Mouse (Mus musculus) neural tube, embryonic 12.5 days (tissue): ENCODE data around the gene Ikbkg. TPM values are rescaled to one million over a fixed set of nuclear protein-coding genes. Genes with fewer than 3 reads are reported as not detected.
"Not testable (repeated sequence)": the region's sequence is repeated elsewhere in the genome, so short reads cannot be mapped to it uniquely, and the experiment has no call there.

Experiments used
- ATAC-seq: fragments of 200-750 bp; cut with Nextera tagmentation; 2 replicates; pipeline ENCODE4 v1.8.0; 2017; ENCODE audit warnings: low read depth, mild to moderate bottlenecking, moderate TSS enrichment, moderate library complexity; ENCODE audit not compliant: low FRiP score
- H3K27ac ChIP-seq: fragments of 300-500 bp; sonication (generic); 2 replicates; pipeline ENCODE4 v1.5.1; 2016
- H3K27me3 ChIP-seq: fragments of 300-500 bp; sonication (generic); replicated peaks from 2 replicates; pipeline ENCODE4 v1.6.1; 2016; ENCODE audit warnings: mild to moderate bottlenecking
- H3K36me3 ChIP-seq: fragments of 300-500 bp; sonication (generic); 2 replicates; pipeline ENCODE4 v1.6.1; 2016; ENCODE audit warnings: mild to moderate bottlenecking
- H3K4me1 ChIP-seq: fragments of 300-500 bp; sonication (generic); 2 replicates; pipeline ENCODE4 v1.6.1; 2016
- H3K4me2 ChIP-seq: fragments of 300-500 bp; sonication (generic); replicated peaks from 2 replicates; pipeline ENCODE4 v1.6.1; 2016; ENCODE audit warnings: mild to moderate bottlenecking
- H3K4me3 ChIP-seq: fragments of 300-500 bp; sonication (generic); 2 replicates; pipeline ENCODE4 v1.5.1; 2016
- H3K9ac ChIP-seq: fragments of 300-500 bp; sonication (generic); 2 replicates; pipeline ENCODE4 v1.6.1; 2016; ENCODE audit warnings: mild to moderate bottlenecking
- H3K9me3 ChIP-seq: fragments of 300-500 bp; sonication (generic); 2 replicates; pipeline ENCODE4 v1.6.1; 2016; ENCODE audit warnings: mild to moderate bottlenecking
- WGBS: fragments of 180-500 bp; shearing (Covaris S2); methylation state at CpG from one replicate; pipeline ENCODE4 v1.1.7; 2016; 5-methylcytosine and 5-hydroxymethylcytosine counted together
- polyA plus RNA-seq: library from polyadenylated mRNA; unstranded; fragments of >200 nt; fragmentation: Nextera tagmentation; extraction: Ambion mirVana; gene quantifications from 2 replicates; pipeline ENCODE4 v1.2.1, GENCODE M21; 2016

Ikbkg gene
- polyA plus RNA-seq, 1 experiment from 2014 or later = 21.2 TPM

GRCm38 (mm10) chrX:74408340-74408739, 15.2 kb downstream of the Ikbkg start:
- no peak for ATAC-seq
- Histone ChIP-seq H3K27ac (no peak overlapping the region), H3K4me3 (no peak overlapping the region), H3K4me2 (no peak overlapping the region), H3K9ac (no peak overlapping the region), H3K4me1 (no peaks in the 10 kb centered on the region), H3K27me3 (no peaks in the 10 kb centered on the region), H3K9me3 (no peaks in the 10 kb centered on the region), H3K36me3 (no peaks in the 10 kb centered on the region)
- WGBS = 53% methylated on average over 2 of the region's 2 CpGs

GRCm38 (mm10) chrX:74413377-74413776, 20.3 kb downstream of the Ikbkg start:
- Histone ChIP-seq H3K4me2 (no peak overlapping the region), H3K4me1 (no peaks in the 10 kb centered on the region), H3K27ac (no peak overlapping the region), H3K27me3 (no peaks in the 10 kb centered on the region), H3K36me3 (no peaks in the 10 kb centered on the region), H3K9me3 (no peaks in the 10 kb centered on the region), H3K4me3 (no peak overlapping the region), H3K9ac (no peak overlapping the region)
- ATAC-seq = peak; percentile 44; the same call in 1 of the 2 replicates

- H3K4me1 ChIP-seq = no peaks in the 10 kb centered on the region
- no peak for ATAC-seq
Observed at GRCm38 (mm10) chrX:74424443-74424842, 31.4 kb downstream of the Ikbkg start.

GRCm38 (mm10) chrX:74425195-74425594, 32.1 kb downstream of the Ikbkg start:
- H3K4me1 ChIP-seq = no peaks in the 10 kb centered on the region
- H3K36me3 ChIP-seq = no peaks in the 10 kb centered on the region
- ATAC-seq = no peak
- H3K4me2 ChIP-seq = no peak overlapping the region
- H3K27me3 ChIP-seq = no peaks in the 10 kb centered on the region
- WGBS = 83% methylated on average over 4 of the region's 4 CpGs
- H3K27ac ChIP-seq = no peak overlapping the region
- no peak overlapping the region for H3K9ac ChIP-seq
- no peaks in the 10 kb centered on the region for H3K9me3 ChIP-seq
- no peak overlapping the region for H3K4me3 ChIP-seq

More at GRCm38 (mm10) chrX:74424443-74424842, 31.4 kb downstream of the Ikbkg start:
- no peak overlapping the region for H3K27ac ChIP-seq
- no peak overlapping the region for H3K4me2 ChIP-seq
- no peaks in the 10 kb centered on the region for H3K27me3 ChIP-seq
- H3K9ac ChIP-seq = no peak overlapping the region
- H3K4me3 ChIP-seq = no peak overlapping the region
- H3K36me3 ChIP-seq = no peaks in the 10 kb centered on the region
- no peaks in the 10 kb centered on the region for H3K9me3 ChIP-seq

- no peak overlapping the region for H3K4me2 ChIP-seq
- ATAC-seq = no peak
Observed at GRCm38 (mm10) chrX:74426256-74426655, 33.2 kb downstream of the Ikbkg start.

GRCm38 (mm10) chrX:74427116-74427515, 34.0 kb downstream of the Ikbkg start:
- Histone ChIP-seq H3K4me3 (no peak overlapping the region), H3K36me3 (no peaks in the 10 kb centered on the region), H3K4me1 (no peaks in the 10 kb centered on the region), H3K9me3 (no peaks in the 10 kb centered on the region), H3K27ac (no peak overlapping the region), H3K4me2 (no peak overlapping the region), H3K27me3 (no peaks in the 10 kb centered on the region), H3K9ac (no peak overlapping the region)
- 81% methylated on average over 3 of the region's 3 CpGs for WGBS
- ATAC-seq = no peak

More at GRCm38 (mm10) chrX:74426256-74426655, 33.2 kb downstream of the Ikbkg start:
- 66% methylated on average over 1 of the region's 1 CpGs for WGBS
- Histone ChIP-seq H3K27ac (no peak overlapping the region), H3K4me3 (no peak overlapping the region), H3K36me3 (no peaks in the 10 kb centered on the region), H3K9ac (no peak overlapping the region), H3K27me3 (no peaks in the 10 kb centered on the region), H3K4me1 (no peaks in the 10 kb centered on the region), H3K9me3 (no peaks in the 10 kb centered on the region)

GRCm38 (mm10) chrX:74428146-74428825, 35.2 kb downstream of the Ikbkg start:
- Histone ChIP-seq H3K27me3 (no peaks in the 10 kb centered on the region), H3K9me3 (no peaks in the 10 kb centered on the region), H3K4me3 (peak overlapping the region; percentile 44), H3K4me2 (peak overlapping the region; percentile 60), H3K27ac (no peak overlapping the region), H3K4me1 (no peaks in the 10 kb centered on the region), H3K9ac (peak overlapping the region; percentile 40), H3K36me3 (peaks cover 3% of the 10 kb centered on the region; the same call in 1 of the 2 replicates)
- WGBS = 24% methylated on average over 35 of the region's 35 CpGs
- peak; percentile 45 for ATAC-seq

- H3K4me2 ChIP-seq = peak within 1 kb of the TSS; percentile 60
- H3K9me3 ChIP-seq = no peaks in the 10 kb centered on the region
- H3K9ac ChIP-seq = peak within 1 kb of the TSS; percentile 42
- ATAC-seq = peak; percentile 90
- H3K27ac ChIP-seq = 0 out of 2 replicates have a peak within 1 kb of the TSS, but pooled peaks have one; percentile 10
- H3K36me3 ChIP-seq = peaks cover 8% of the 10 kb centered on the region; the same call in 1 of the 2 replicates
- no peaks in the 10 kb centered on the region for H3K27me3 ChIP-seq
- 16% methylated on average over 25 of the region's 25 CpGs for WGBS
- H3K4me1 ChIP-seq = no peaks in the 10 kb centered on the region
- H3K4me3 ChIP-seq = peak within 1 kb of the TSS; percentile 44
Observed at GRCm38 (mm10) chrX:74428826-74429276, 35.8 kb downstream of the Ikbkg start, which contains the start of gene G6pdx. Gene G6pdx (minus strand): TSS chrX:74429194.

GRCm38 (mm10) chrX:74429290-74429821, 36.3 kb downstream of the Ikbkg start:
- Histone ChIP-seq H3K36me3 (peaks cover 13% of the 10 kb centered on the region; the same call in 1 of the 2 replicates), H3K4me2 (peak overlapping the region; percentile 60), H3K27me3 (no peaks in the 10 kb centered on the region), H3K4me3 (peak overlapping the region; percentile 44), H3K9ac (peak overlapping the region; percentile 42), H3K9me3 (no peaks in the 10 kb centered on the region), H3K27ac (0 out of 2 replicates have a peak overlapping the region, but pooled peaks have one; percentile 10), H3K4me1 (no peaks in the 10 kb centered on the region)
- ATAC-seq = peak; percentile 61
- 11% methylated on average over 22 of the region's 22 CpGs for WGBS

GRCm38 (mm10) chrX:74451157-74451912, 58.2 kb downstream of the Ikbkg start:
- Histone ChIP-seq H3K4me2 (no peak overlapping the region), H3K27ac (no peak overlapping the region), H3K4me3 (no peak overlapping the region), H3K9me3 (no peaks in the 10 kb centered on the region), H3K36me3 (peaks cover 7% of the 10 kb centered on the region; the same call in 1 of the 2 replicates), H3K4me1 (no peaks in the 10 kb centered on the region), H3K27me3 (no peaks in the 10 kb centered on the region), H3K9ac (no peak overlapping the region)
- ATAC-seq = no peak
- 79% methylated on average over 4 of the region's 4 CpGs for WGBS

- Histone ChIP-seq H3K27me3 (no peaks in the 10 kb centered on the region), H3K9me3 (no peaks in the 10 kb centered on the region), H3K4me1 (no peaks in the 10 kb centered on the region), H3K4me2 (no peak overlapping the region), H3K27ac (no peak overlapping the region), H3K4me3 (no peak overlapping the region), H3K9ac (no peak overlapping the region), H3K36me3 (peaks cover 7% of the 10 kb centered on the region; the same call in 1 of the 2 replicates)
- WGBS = 14% methylated on average over 4 of the region's 4 CpGs
- peak; percentile 80; the same call in 1 of the 2 replicates for ATAC-seq
Observed at GRCm38 (mm10) chrX:74452773-74453172, 59.7 kb downstream of the Ikbkg start.

- WGBS = 78% methylated on average over 12 of the region's 14 CpGs
Observed at GRCm38 (mm10) chrX:74481349-74481885, 88.3 kb downstream of the Ikbkg start, which contains the start of gene Gm6880. Gene Gm6880 (minus strand): TSS chrX:74481399.

More at GRCm38 (mm10) chrX:74481349-74481885, 88.3 kb downstream of the Ikbkg start, which contains the start of gene Gm6880:
- not testable (repeated sequence) for H3K27ac ChIP-seq, ATAC-seq, H3K27me3 ChIP-seq, H3K9ac ChIP-seq, H3K9me3 ChIP-seq, H3K4me2 ChIP-seq, H3K4me3 ChIP-seq, H3K36me3 ChIP-seq, H3K4me1 ChIP-seq
